Mouse (Mus musculus) E14TG2a.4 (cell line): Measurements from ENCODE around the gene Cyb5r1.
A peak's percentile ranks its signal among the peaks of the same experiment; 100 is the strongest.

Source experiments
- H3K27me3 ChIP-seq: 2 replicates; pipeline ENCODE4 v1.6.1; 2014; ENCODE audit warnings: low read length, control low read depth; ENCODE audit not compliant: insufficient read depth
- H3K36me3 ChIP-seq: 2 replicates; pipeline ENCODE4 v1.6.1; 2014; ENCODE audit warnings: low read length, control low read depth; ENCODE audit not compliant: insufficient read depth
- H3K4me1 ChIP-seq: replicated peaks from 2 replicates; pipeline ENCODE4 v1.6.1; 2014; ENCODE audit warnings: low read depth, low read length, control low read depth
- H3K4me3 ChIP-seq: replicated peaks from 2 replicates; pipeline ENCODE4 v1.5.1; 2014; ENCODE audit warnings: mild to moderate bottlenecking, low read length
- H3K9me3 ChIP-seq: 2 replicates; pipeline ENCODE4 v1.6.1; 2014; ENCODE audit warnings: low read length, control low read depth
- CTCF ChIP-seq: conservative IDR thresholded peaks from 2 replicates; pipeline ENCODE4 v1.5.1; 2014; ENCODE audit warnings: low read length
- NANOG ChIP-seq: IDR thresholded peaks from 2 replicates; pipeline ENCODE4 v1.6.1; 2014; ENCODE audit warnings: borderline replicate concordance, low read length, mixed read lengths
- POU5F1 ChIP-seq: IDR thresholded peaks from 2 replicates; pipeline ENCODE4 v1.6.1; 2014; ENCODE audit warnings: low read length, borderline replicate concordance

The Cyb5r1 gene

GRCm38 (mm10) chr1:134374124-134374523 lies 31.2 kb upstream of the Cyb5r1 start:
- Histone ChIP-seq H3K36me3 (no peaks in the 10 kb centered on the region), H3K4me3 (no peak overlapping the region), H3K27me3 (no peaks in the 10 kb centered on the region), H3K4me1 (0 out of 2 replicates have a peak, but pooled peaks cover 3% of the 10 kb centered on the region), H3K9me3 (peaks cover 27% of the 10 kb centered on the region)
- TF ChIP-seq NANOG (no peak), CTCF (no peak), POU5F1 (no peak)

- H3K36me3 ChIP-seq, result no peaks in the 10 kb centered on the region
- H3K27me3 ChIP-seq, result no peaks in the 10 kb centered on the region
- TF ChIP-seq POU5F1 (no peak), CTCF (no peak), NANOG (no peak)
- peaks cover 56% of the 10 kb centered on the region for H3K4me1 ChIP-seq
- peak overlapping the region; percentile 72 for H3K4me3 ChIP-seq
- peaks cover 14% of the 10 kb centered on the region for H3K9me3 ChIP-seq
Observed at GRCm38 (mm10) chr1:134381051-134381450, 24.3 kb upstream of the Cyb5r1 start.

- H3K4me3 ChIP-seq, result peak overlapping the region; percentile 72
- peaks cover 56% of the 10 kb centered on the region for H3K4me1 ChIP-seq
- H3K27me3 ChIP-seq, result no peaks in the 10 kb centered on the region
- peaks cover 17% of the 10 kb centered on the region for H3K9me3 ChIP-seq
- TF ChIP-seq POU5F1, result no peak
- no peak for TF ChIP-seq NANOG
- no peak for TF ChIP-seq CTCF
- no peaks in the 10 kb centered on the region for H3K36me3 ChIP-seq
Observed at GRCm38 (mm10) chr1:134381795-134382625, 23.3 kb upstream of the Cyb5r1 start.

- Histone ChIP-seq H3K27me3 (peaks cover under 1% of the 10 kb centered on the region; the same call in 1 of the 2 replicates), H3K4me3 (no peak overlapping the region), H3K4me1 (peaks cover 53% of the 10 kb centered on the region), H3K36me3 (no peaks in the 10 kb centered on the region), H3K9me3 (peaks cover 28% of the 10 kb centered on the region)
- TF ChIP-seq POU5F1, result no peak
- peak; percentile 5; the same call in 1 of the 2 replicates for TF ChIP-seq NANOG
- no peak for TF ChIP-seq CTCF
Observed at GRCm38 (mm10) chr1:134384581-134384980, 20.8 kb upstream of the Cyb5r1 start.

GRCm38 (mm10) chr1:134385176-134385575 lies 20.2 kb upstream of the Cyb5r1 start:
- TF ChIP-seq POU5F1 (no peak), CTCF (no peak), NANOG (no peak)
- peaks cover 28% of the 10 kb centered on the region for H3K9me3 ChIP-seq
- H3K27me3 ChIP-seq, result peaks cover 6% of the 10 kb centered on the region
- H3K4me3 ChIP-seq, result no peak overlapping the region
- peaks cover 49% of the 10 kb centered on the region for H3K4me1 ChIP-seq
- no peaks in the 10 kb centered on the region for H3K36me3 ChIP-seq

GRCm38 (mm10) chr1:134385666-134386065 lies 19.7 kb upstream of the Cyb5r1 start, which contains the start of gene 4933406M09Rik:
4933406M09Rik (plus strand) TSS chr1:134385940.
- Histone ChIP-seq H3K9me3 (peaks cover 28% of the 10 kb centered on the region), H3K4me3 (no peak within 1 kb of the TSS), H3K36me3 (no peaks in the 10 kb centered on the region), H3K27me3 (peaks cover 10% of the 10 kb centered on the region), H3K4me1 (peaks cover 44% of the 10 kb centered on the region)
- TF ChIP-seq CTCF (no peak), NANOG (no peak), POU5F1 (no peak)

GRCm38 (mm10) chr1:134393827-134394226 lies 11.5 kb upstream of the Cyb5r1 start:
- no peak overlapping the region for H3K4me3 ChIP-seq
- TF ChIP-seq POU5F1 (no peak), CTCF (no peak), NANOG (no peak)
- H3K36me3 ChIP-seq, result no peaks in the 10 kb centered on the region
- H3K4me1 ChIP-seq, result peaks cover 16% of the 10 kb centered on the region
- H3K27me3 ChIP-seq, result peaks cover 10% of the 10 kb centered on the region
- no peaks in the 10 kb centered on the region for H3K9me3 ChIP-seq

GRCm38 (mm10) chr1:134398210-134398609 lies 7.1 kb upstream of the Cyb5r1 start:
- Histone ChIP-seq H3K4me1 (peaks cover 25% of the 10 kb centered on the region), H3K4me3 (no peak overlapping the region), H3K9me3 (no peaks in the 10 kb centered on the region), H3K36me3 (no peaks in the 10 kb centered on the region), H3K27me3 (no peaks in the 10 kb centered on the region)
- no peak for TF ChIP-seq POU5F1
- no peak for TF ChIP-seq CTCF
- TF ChIP-seq NANOG, result no peak

GRCm38 (mm10) chr1:134399735-134400134 lies 5.6 kb upstream of the Cyb5r1 start:
- Histone ChIP-seq H3K36me3 (no peaks in the 10 kb centered on the region), H3K4me1 (peaks cover 16% of the 10 kb centered on the region), H3K27me3 (no peaks in the 10 kb centered on the region), H3K9me3 (no peaks in the 10 kb centered on the region), H3K4me3 (peak overlapping the region; percentile 30)
- TF ChIP-seq POU5F1 (no peak), NANOG (no peak), CTCF (peak; percentile 75)
